Mouse (Mus musculus) liver, postnatal 0 days (tissue): ENCODE measurements around the gene Bscl2. TPM values are rescaled to one million over a fixed set of nuclear protein-coding genes. Genes with fewer than 3 reads are reported as not detected.
"Not testable (repeated sequence)": the region's sequence is repeated elsewhere in the genome, so short reads cannot be mapped to it uniquely, and the experiment has no call there.

ENCODE experiments used
- ATAC-seq: fragments of 200-750 bp; cut with Nextera tagmentation; 2 replicates; pipeline ENCODE4 v1.8.0; 2017; ENCODE audit warnings: mild to moderate bottlenecking, moderate library complexity
- DNase-seq: peaks from one replicate; pipeline ENCODE4 v3.0.0-alpha.2; 2016
- H3K27ac ChIP-seq: fragments of 300-500 bp; sonication (generic); 2 replicates; pipeline ENCODE4 v1.5.1; 2014; ENCODE audit warnings: antibody characterized with exemption, moderate library complexity, mild to moderate bottlenecking, low read depth
- H3K27me3 ChIP-seq: fragments of 300-500 bp; sonication (generic); 2 replicates; pipeline ENCODE4 v1.6.1; 2014; ENCODE audit warnings: low read length, control low read depth, mixed read lengths; ENCODE audit not compliant: insufficient read depth
- H3K36me3 ChIP-seq: fragments of 300-500 bp; sonication (generic); replicated peaks from 2 replicates; pipeline ENCODE4 v1.6.1; 2014; ENCODE audit warnings: mild to moderate bottlenecking, control low read depth, low read length, moderate library complexity, mixed read lengths; ENCODE audit not compliant: insufficient read depth
- H3K4me1 ChIP-seq: fragments of 300-500 bp; sonication (generic); 2 replicates; pipeline ENCODE4 v1.6.1; 2014; ENCODE audit warnings: antibody characterized with exemption, mild to moderate bottlenecking, control low read depth; ENCODE audit not compliant: insufficient read depth
- H3K4me2 ChIP-seq: fragments of 300-500 bp; sonication (generic); 2 replicates; pipeline ENCODE4 v1.6.1; 2014; ENCODE audit warnings: low read depth, mild to moderate bottlenecking, low read length, moderate library complexity, mixed read lengths
- H3K4me3 ChIP-seq: fragments of 300-500 bp; sonication (generic); 2 replicates; pipeline ENCODE4 v1.5.1; 2014; ENCODE audit warnings: low read depth, low read length
- H3K9ac ChIP-seq: fragments of 300-500 bp; sonication (generic); replicated peaks from 2 replicates; pipeline ENCODE4 v1.6.1; 2014; ENCODE audit warnings: mild to moderate bottlenecking, moderate library complexity
- H3K9me3 ChIP-seq: fragments of 300-500 bp; sonication (generic); 2 replicates; pipeline ENCODE4 v1.6.1; 2016; ENCODE audit warnings: mild to moderate bottlenecking, control low read depth, low read length, mixed read lengths
- CTCF ChIP-seq: sonication (generic); IDR thresholded peaks from 2 replicates; pipeline ENCODE4 v1.5.1; 2016; ENCODE audit warnings: antibody characterized with exemption, low read depth
- EP300 ChIP-seq: IDR thresholded peaks from 2 replicates; pipeline ENCODE4 v1.6.1; 2016; ENCODE audit warnings: antibody characterized with exemption, low read depth, mild to moderate bottlenecking
- WGBS: fragments of 180-500 bp; shearing (Covaris S2); extraction: QIAGEN DNeasy Blood & Tissue Kit; methylation state at CpG from one replicate; pipeline ENCODE4 v1.1.7; 2014; ENCODE audit not compliant: insufficient replicate concordance; 5-methylcytosine and 5-hydroxymethylcytosine counted together
- polyA plus RNA-seq: library from polyadenylated mRNA; unstranded; fragments of >200 nt; fragmentation: Nextera tagmentation; extraction: Ambion mirVana; gene quantifications from 2 replicates; pipeline ENCODE4 v1.2.1, GENCODE M21; 2015

Bscl2 gene
- polyA plus RNA-seq, 1 experiment from 2014 or later = 32.7 TPM

DNA sequence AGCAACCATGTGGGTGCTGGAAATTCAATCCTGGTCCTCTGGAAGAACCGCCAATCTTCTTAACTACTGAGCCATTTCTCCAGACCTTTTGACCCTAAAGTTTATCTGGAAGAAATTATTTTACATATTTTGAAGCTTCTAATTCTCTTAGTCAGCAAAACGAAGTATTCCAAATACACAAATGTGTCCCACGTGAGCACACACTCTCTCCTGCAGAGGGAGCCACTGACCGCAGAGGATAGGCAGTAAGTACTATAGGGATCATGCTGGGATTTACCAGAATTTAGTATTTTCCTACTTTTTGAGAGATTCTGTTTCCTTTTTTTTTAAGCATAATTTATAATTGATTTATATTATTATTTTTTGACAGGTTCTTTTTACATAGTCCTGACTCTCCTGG is 20.4 kb downstream of the Bscl2 start:
- H3K27me3 ChIP-seq = no peaks in the 10 kb centered on the region
- no peak overlapping the region for H3K9ac ChIP-seq
- no peaks in the 10 kb centered on the region for H3K36me3 ChIP-seq
- peak; percentile 66 for DNase-seq
- peak; percentile 57; the same call in 1 of the 2 replicates for ATAC-seq
- 32% methylated on average over 4 of the region's 4 CpGs for WGBS
- H3K4me2 ChIP-seq = no peak overlapping the region
- H3K9me3 ChIP-seq = no peaks in the 10 kb centered on the region
- no peak overlapping the region for H3K4me3 ChIP-seq
- no peaks in the 10 kb centered on the region for H3K4me1 ChIP-seq
- TF ChIP-seq CTCF (peak; percentile 83), EP300 (no peak)
- H3K27ac ChIP-seq = no peak overlapping the region

DNA sequence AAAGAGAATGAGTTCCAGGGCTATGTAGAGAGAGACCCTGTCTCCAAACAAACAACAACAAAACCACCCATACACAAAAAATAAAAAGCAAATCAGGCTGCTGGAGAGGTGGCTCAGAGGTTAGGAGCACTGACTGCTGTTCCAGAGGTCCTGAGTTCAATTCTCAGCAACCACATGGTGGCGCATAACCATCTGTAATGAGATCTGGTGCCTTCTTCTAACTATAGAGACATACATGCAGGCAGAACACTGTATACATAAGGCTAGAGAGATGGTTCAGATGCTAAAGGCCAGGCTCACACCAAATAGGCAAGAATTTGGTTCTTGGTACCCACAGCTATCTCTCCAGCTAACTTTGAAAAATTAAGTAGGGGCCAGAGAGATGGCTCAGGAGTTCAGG is 21.8 kb downstream of the Bscl2 start:
- 19% methylated on average over 1 of the region's 1 CpGs for WGBS
- Histone ChIP-seq H3K4me1 (no peaks in the 10 kb centered on the region), H3K4me3 (no peak overlapping the region), H3K27ac (no peak overlapping the region), H3K4me2 (no peak overlapping the region), H3K36me3 (no peaks in the 10 kb centered on the region), H3K9me3 (no peaks in the 10 kb centered on the region), H3K9ac (no peak overlapping the region), H3K27me3 (no peaks in the 10 kb centered on the region)
- TF ChIP-seq EP300 (no peak), CTCF (peak; percentile 76)
- ATAC-seq = no peak
- no peak for DNase-seq

DNA sequence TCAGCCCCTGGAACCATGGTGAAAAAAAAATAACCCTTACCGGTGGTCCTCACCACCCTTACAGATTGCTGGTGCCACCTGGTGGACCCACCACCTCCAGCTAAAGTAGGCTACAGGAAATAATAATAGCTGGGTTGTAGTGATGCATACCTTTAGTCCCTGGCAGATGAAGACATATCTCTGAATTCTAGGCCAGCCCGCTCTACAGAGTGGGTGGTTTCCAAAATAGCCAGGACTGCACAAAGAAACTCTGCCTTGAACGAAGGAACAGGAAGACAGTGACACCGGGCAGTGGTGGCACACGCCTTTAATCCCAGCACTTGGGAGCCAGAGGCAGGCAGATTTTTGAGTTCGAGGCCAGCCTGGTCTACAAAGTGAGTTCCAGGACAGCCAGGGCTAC is 27.0 kb downstream of the Bscl2 start:
- 75% methylated on average over 6 of the region's 6 CpGs for WGBS
- no peak overlapping the region for H3K4me2 ChIP-seq
- no peaks in the 10 kb centered on the region for H3K4me1 ChIP-seq
- ATAC-seq (no peak), DNase-seq (no peak)
- H3K9me3 ChIP-seq = no peaks in the 10 kb centered on the region
- H3K36me3 ChIP-seq = no peaks in the 10 kb centered on the region
- TF ChIP-seq EP300 = no peak
- TF ChIP-seq CTCF = no peak
- no peak overlapping the region for H3K9ac ChIP-seq
- no peak overlapping the region for H3K4me3 ChIP-seq
- H3K27ac ChIP-seq = no peak overlapping the region
- H3K27me3 ChIP-seq = no peaks in the 10 kb centered on the region

DNA sequence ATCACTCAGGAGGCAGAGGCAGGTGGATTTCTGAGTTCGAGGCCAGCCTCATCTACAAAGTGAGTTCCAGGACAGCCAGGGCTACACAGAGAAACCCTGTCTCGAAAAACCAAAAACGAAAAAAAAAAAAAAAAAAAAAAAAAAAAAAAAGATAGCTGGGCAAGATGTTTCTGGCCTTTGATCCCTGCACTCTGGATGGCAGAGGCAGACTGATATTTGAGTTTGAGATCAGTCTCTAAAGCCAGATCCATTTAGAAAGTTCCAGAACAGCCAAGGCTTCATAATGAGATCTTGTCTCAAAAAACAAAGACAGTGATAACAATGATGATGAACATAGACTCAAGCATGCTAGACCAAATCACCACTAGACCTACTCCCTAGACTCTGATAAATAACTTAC is 33.1 kb downstream of the Bscl2 start:
- H3K27me3 ChIP-seq, H3K9me3 ChIP-seq, DNase-seq, ATAC-seq: not testable (repeated sequence)
- peak overlapping the region; percentile 98 for H3K9ac ChIP-seq
- H3K4me2 ChIP-seq = peak overlapping the region; percentile 77
- peaks cover 18% of the 10 kb centered on the region for H3K36me3 ChIP-seq
- H3K27ac ChIP-seq = peak overlapping the region; percentile 86
- peaks cover 11% of the 10 kb centered on the region; the same call in 1 of the 2 replicates for H3K4me1 ChIP-seq
- 56% methylated on average over 3 of the region's 3 CpGs for WGBS
- peak overlapping the region; percentile 96 for H3K4me3 ChIP-seq

DNA sequence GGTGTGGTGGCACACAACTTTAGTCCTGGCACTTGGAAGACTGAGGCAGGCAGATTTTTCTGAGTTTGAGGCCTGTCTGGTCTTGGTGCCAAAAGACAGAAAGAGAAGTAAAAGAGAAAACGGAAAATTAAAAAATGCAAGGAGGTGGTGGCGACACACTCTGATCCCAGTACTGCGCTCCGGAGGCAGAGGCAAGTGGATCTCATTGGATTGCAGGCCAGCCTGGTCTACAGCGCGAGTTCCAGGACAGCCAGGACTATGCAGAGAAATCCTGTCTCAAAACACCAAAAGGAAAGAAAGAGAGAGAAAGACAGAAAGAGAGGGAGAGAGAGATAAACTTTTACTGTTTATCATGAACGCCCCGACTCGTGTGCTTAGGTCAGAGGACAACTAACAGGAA is 33.6 kb downstream of the Bscl2 start:
- DNase-seq = peak; percentile 17
- H3K36me3 ChIP-seq = peaks cover 22% of the 10 kb centered on the region
- no peaks in the 10 kb centered on the region for H3K9me3 ChIP-seq
- 0 out of 2 replicates have a peak, but pooled peaks have one; percentile 9 for ATAC-seq
- H3K9ac ChIP-seq = peak overlapping the region; percentile 98
- H3K4me3 ChIP-seq = peak overlapping the region; percentile 96
- no peaks in the 10 kb centered on the region for H3K27me3 ChIP-seq
- peak overlapping the region; percentile 77 for H3K4me2 ChIP-seq
- 25% methylated on average over 9 of the region's 9 CpGs for WGBS
- H3K27ac ChIP-seq = peak overlapping the region; percentile 74
- TF ChIP-seq CTCF = no peak
- TF ChIP-seq EP300 = no peak
- peaks cover 11% of the 10 kb centered on the region; the same call in 1 of the 2 replicates for H3K4me1 ChIP-seq

DNA sequence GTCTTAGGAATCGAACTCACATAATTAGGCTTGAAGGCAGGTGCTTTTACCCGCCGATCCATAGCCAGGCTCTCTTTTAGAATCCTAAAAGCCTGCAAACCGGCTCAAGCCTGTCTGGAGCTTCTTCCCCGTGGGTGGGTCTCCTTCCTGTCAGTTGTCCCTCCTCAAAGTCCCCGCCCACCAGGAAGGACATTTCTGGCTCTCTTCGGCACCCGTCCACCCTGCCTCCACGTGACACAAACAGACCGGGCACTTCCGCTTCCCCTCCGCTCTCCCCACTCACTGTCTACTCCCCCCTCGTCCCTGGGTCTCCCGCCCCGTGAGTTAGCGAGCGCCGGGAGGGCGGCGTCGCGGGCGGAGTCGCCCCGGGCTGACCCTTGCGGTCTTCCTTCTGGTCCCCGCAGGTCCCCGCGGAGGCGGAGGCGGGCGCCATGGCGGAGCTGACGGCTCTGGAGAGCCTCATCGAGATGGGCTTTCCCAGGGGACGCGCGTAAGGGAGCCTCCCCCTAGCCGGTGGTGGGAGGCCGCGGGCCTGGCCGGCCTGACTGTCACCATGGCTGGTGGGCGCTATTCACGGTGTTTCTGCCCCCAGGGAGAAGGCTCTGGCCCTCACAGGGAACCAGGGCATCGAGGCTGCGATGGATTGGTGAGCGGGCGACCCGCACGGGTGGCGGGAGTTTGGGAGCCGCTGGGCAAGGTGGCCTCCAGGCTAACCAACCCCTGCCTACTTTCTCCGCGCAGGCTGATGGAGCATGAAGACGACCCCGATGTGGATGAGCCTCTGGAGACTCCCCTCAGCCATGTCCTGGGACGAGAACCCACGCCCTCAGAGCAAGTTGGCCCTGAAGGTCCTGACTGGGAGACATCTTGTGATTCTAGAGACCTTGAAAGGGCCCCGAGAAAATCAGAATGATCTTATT is 34.3 kb downstream of the Bscl2 start, which contains the start of gene Ubxn1:
Ubxn1 (plus strand) TSS at position 230 of the 920 bp plus-strand sequence.
- Histone ChIP-seq H3K9ac (peak within 1 kb of the TSS; percentile 98), H3K27me3 (no peaks in the 10 kb centered on the region), H3K4me2 (peak within 1 kb of the TSS; percentile 77), H3K27ac (peak within 1 kb of the TSS; percentile 94), H3K36me3 (peaks cover 29% of the 10 kb centered on the region), H3K4me1 (peaks cover 11% of the 10 kb centered on the region; the same call in 1 of the 2 replicates), H3K4me3 (peak within 1 kb of the TSS; percentile 96), H3K9me3 (no peaks in the 10 kb centered on the region)
- peak; percentile 82 for TF ChIP-seq EP300
- 0 out of 2 replicates have a peak, but pooled peaks have one; percentile 2 for TF ChIP-seq CTCF
- WGBS = under 1% methylated on average over 59 of the region's 59 CpGs
- peak; percentile 97 for DNase-seq
- peak; percentile 97 for ATAC-seq
